Mouse (Mus musculus): Measurements from ENCODE around the gene Olfr350. TPM values are rescaled to one million over a fixed set of nuclear protein-coding genes. Genes with fewer than 3 reads are reported as not detected.

The Olfr350 gene
- polyA plus RNA-seq (2012; rRNA removed), result not detected in 2 replicates

DNA sequence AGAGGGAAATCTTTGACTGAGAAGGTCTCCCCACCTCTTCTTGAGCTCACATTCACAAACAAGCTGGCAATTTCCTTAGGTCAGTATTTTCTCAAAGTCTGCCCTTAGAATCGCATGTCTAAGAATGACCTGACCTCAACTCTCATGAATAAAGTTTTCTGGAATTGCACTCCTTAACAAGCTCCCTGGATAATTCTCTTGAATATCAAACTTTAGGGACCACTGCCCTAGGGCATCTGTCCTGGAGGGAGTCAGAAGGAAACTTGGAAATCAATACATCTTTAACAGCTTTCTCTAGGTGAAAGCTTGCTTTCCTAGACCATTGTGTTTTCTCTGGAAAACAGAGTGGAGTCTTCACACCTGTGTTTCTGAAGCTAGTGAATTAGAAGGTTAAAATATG, at the start of gene Olfr350:
Olfr350 (plus strand) TSS at position 301 of the 400 bp plus-strand sequence.

DNA sequence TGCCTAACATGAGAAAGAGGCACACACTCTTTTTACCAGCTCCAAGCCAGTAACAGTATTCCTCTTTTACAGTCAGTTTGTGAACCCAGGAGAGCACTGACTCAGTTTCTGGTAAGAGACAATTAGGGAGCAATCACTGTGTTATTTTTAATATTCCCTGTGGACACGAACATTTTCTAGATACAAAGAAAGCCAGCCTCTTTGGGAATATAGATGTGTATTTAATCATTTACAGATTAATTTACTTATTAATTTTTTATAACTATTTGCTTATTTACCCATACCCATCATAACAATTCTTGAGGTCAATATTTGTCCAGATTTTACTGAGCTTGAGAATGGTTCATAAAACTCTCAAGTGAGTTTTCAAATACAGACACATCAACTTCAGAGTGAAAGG, 29.2 kb upstream of the Olfr350 start, which contains the start of gene Olfr3:
Olfr3 (minus strand) TSS at position 101 of the 400 bp plus-strand sequence.

DNA sequence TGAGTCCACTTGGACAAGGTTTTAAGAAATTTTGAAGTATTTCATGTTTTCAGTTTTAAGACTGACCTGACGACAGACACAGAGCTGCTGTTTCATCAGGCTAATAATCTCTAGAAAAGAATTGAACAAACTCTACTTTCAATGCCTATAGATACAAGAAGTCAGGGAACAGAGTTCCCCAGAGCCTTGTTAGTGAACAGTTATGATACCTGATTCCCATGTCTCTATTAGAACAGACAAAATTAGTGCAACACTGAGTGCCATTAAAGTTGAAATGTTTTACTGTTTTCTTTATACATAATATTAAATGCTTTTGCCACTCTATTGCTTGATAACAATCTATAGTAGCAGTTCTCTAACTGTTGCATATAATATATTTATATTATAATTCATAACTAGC, 16.4 kb downstream of the Olfr350 start, which contains the start of gene Olfr351:
Olfr351 (minus strand) TSS at position 101 of the 400 bp plus-strand sequence.

DNA sequence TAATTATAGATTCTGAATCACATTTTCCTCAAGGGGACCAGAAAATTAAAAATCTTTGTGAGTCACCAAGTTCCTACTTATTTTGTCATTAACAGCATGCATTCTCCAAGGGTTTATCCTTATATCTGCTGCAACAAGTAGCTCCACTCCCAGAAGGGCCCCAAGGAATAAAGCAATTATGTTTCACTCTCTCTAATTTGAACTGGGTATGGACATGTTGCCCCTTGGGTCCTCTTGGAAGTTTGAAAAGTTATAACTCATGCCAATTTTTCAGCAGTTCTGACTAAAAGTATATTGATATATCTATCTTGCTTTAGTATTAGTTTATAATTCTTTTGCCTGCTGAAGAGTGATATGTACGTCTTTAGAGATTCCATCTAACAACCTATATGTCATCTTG, 22.1 kb downstream of the Olfr350 start, which contains the start of gene Olfr352:
Olfr352 (plus strand) TSS at position 301 of the 400 bp plus-strand sequence.

DNA sequence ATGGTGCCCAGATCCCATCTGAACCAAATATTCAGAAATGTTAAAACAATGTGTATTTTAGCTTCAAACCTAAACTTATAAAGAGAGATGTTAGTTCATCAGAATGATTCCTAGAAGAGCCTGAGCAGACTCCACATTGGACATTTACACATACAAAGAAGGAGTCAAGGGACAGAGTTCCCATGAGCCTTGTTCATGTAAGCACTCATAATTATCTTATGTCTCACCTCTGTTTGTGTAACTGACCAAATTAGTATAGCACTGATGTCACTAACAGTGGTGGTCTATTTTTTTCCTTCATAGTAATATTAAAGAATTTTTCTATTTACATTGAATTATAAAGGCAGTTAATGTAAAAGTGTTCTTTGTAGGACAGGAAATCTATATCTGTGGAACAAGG, 46.7 kb downstream of the Olfr350 start, which contains the start of gene Olfr353:
Olfr353 (minus strand) TSS at position 101 of the 400 bp plus-strand sequence.

Other genes with a start within 250 kb of the Olfr350 start
- gene Olfr345, start 206.3 kb upstream of the Olfr350 start, polyA plus RNA-seq (2012; rRNA removed), result not detected in 2 replicates
- not detected in 2 replicates for gene Olfr346, start 160.5 kb upstream of the Olfr350 start, polyA plus RNA-seq (2012; rRNA removed)
- not detected in 2 replicates for gene Olfr347, start 114.4 kb upstream of the Olfr350 start, polyA plus RNA-seq (2012; rRNA removed)
- gene Olfr348, start 62.0 kb upstream of the Olfr350 start, polyA plus RNA-seq (2012; rRNA removed), result not detected in 2 replicates
- not detected in 2 replicates for gene Olfr50, start 55.8 kb upstream of the Olfr350 start, polyA plus RNA-seq (2012; rRNA removed)
- gene Olfr3, start 29.3 kb upstream of the Olfr350 start, polyA plus RNA-seq (2012; rRNA removed), result not detected in 2 replicates
- gene Olfr351, start 16.4 kb downstream of the Olfr350 start, polyA plus RNA-seq (2012; rRNA removed), result not detected in 2 replicates
- gene Olfr352, start 22.1 kb downstream of the Olfr350 start, polyA plus RNA-seq (2012; rRNA removed), result not detected in 2 replicates
- not detected in 2 replicates for gene Olfr353, start 46.6 kb downstream of the Olfr350 start, polyA plus RNA-seq (2012; rRNA removed)
- gene Olfr354, start 59.4 kb downstream of the Olfr350 start, polyA plus RNA-seq (2012; rRNA removed), result not detected in 2 replicates
- gene Olfr355, start 82.6 kb downstream of the Olfr350 start, polyA plus RNA-seq (2012; rRNA removed), result not detected in 2 replicates
- gene Olfr356, start 90.8 kb downstream of the Olfr350 start, polyA plus RNA-seq (2012; rRNA removed), result not detected in 2 replicates
- not detected in 2 replicates for gene Olfr357, start 147.5 kb downstream of the Olfr350 start, polyA plus RNA-seq (2012; rRNA removed)
- not detected in 2 replicates for gene Olfr358, start 163.0 kb downstream of the Olfr350 start, polyA plus RNA-seq (2012; rRNA removed)
- gene Olfr360, start 219.4 kb downstream of the Olfr350 start, polyA plus RNA-seq (2012; rRNA removed), result not detected in 2 replicates
- not detected in 2 replicates for gene Olfr361, start 243.0 kb downstream of the Olfr350 start, polyA plus RNA-seq (2012; rRNA removed)